Mouse (Mus musculus): ENCODE measurements around the gene Pdrg1.

GRCm38 (mm10) chr2:153016786-153017185 lies 1.6 kb upstream of the Pdrg1 start:
- TF ChIP-seq CTCF (IDR thresholded peaks at IDR 0.05; ENCODE audit: borderline replicate concordance, control insufficient read depth, extremely low read depth, insufficient read depth, low read length, poor library complexity): no peak
- TF ChIP-seq POLR2A (IDR thresholded peaks at IDR 0.05; ENCODE audit: control insufficient read depth, extremely low read depth, insufficient read depth, low read length, poor library complexity): no peak
